Mouse (Mus musculus): ENCODE results near the gene Tspyl4.

Tspyl4 gene

GRCm38 (mm10) chr10:34320809-34321208 is 23.6 kb downstream of the Tspyl4 start:
- DNase-seq (ENCODE audit: low read depth) = no peak

DNA sequence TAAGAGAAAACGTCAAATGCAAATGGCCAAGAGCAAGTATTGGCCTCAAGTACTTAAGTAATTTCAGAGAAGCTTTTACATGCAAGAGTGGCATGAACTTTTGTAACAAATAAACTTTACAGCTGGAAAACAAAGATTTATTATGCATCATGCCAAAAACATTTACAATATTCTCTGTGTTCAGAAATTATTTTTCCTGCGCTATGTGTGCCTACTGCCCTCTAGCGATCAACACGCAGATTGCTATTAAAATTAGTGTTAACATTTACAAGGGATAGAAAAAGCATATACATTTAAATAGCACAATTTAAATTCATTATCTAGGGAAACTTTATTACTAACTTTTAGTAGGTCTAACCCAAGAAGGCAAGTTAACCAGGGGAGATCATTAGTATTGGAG is 29.5 kb downstream of the Tspyl4 start:
- DNase-seq (ENCODE audit: low read depth) = peak; percentile 19

GRCm38 (mm10) chr10:34327144-34327543 is 29.9 kb downstream of the Tspyl4 start:
- no peak for DNase-seq (ENCODE audit: low read depth)

DNA sequence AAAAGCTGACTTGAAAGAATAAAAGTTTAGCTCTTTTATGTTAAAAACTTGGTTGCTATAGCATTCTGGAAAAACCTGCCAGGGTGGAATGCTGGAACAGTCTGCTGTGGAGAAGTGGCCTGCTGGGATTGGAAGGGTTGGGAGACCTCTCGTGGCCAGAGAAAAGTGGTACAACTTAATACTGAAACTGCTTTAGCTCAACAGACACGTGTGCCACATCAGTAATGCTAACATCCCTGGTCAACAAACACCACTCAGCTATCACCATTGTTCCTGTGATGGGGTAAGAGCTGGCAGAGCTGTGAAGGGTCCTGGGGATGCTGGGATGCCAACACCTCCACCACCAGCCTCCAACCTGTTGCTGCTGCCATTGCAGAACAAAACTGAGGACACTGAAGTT is 31.1 kb downstream of the Tspyl4 start:
- DNase-seq (ENCODE audit: low read depth) = no peak

DNA sequence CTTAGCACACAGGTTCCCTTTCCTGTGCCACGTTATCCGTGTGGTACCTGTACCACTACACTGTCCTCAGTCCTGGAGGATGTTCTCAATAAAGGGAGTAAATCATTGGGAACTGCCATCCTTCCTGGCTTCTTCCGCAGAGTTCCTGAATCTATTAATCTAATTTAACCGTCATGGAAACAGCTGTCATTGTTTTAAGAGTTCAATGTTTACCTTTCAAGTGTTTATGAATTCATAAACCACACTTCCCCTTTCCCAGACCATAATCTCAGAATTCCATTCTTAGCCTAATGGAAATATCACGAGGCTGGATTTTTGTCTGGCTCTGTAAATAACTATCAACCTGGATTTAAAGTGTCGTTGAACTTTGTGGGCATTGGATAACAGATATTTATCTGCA is 43.8 kb downstream of the Tspyl4 start:
- DNase-seq (ENCODE audit: low read depth) = no peak

GRCm38 (mm10) chr10:34341886-34342285 is 44.6 kb downstream of the Tspyl4 start:
- DNase-seq (ENCODE audit: low read depth) = no peak
